Mouse (Mus musculus): Measurements from ENCODE around the gene 4931428L18Rik.

DNA sequence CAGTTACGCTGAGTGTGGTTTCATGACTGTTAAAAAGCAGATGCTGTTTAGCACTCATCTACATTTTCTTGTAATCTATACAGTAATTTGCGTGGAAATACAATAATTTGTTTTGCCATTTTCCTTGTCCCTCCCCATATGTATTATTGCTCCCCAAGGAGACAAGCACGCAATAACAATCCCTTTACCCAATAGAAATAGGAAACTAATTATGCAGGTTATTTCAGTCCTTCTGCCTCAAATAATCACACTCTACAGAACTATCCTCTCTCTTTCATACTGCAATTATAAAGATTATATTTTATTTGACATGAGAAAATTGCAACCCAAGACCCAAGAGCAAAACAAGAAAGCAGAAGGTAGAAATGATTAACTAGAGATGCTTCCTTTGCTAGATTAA, 25.5 kb downstream of the 4931428L18Rik start:
- TF ChIP-seq CTCF (IDR thresholded peaks at IDR 0.05; ENCODE audit: control insufficient read depth, insufficient read depth, insufficient read length) (no peak), MYOD1 (IDR thresholded peaks at IDR 0.05; ENCODE audit: control insufficient read depth, insufficient read length, low read depth) (no peak), USF1 (IDR thresholded peaks at IDR 0.05; ENCODE audit: low read depth) (no peak), MAX (IDR thresholded peaks at IDR 0.05) (no peak), CEBPB (IDR thresholded peaks at IDR 0.05; ENCODE audit: low read depth) (no peak), MYOG (IDR thresholded peaks at IDR 0.05; ENCODE audit: control insufficient read depth, extremely low read depth, insufficient read length) (no peak), FOSL1 (IDR thresholded peaks at IDR 0.05; ENCODE audit: insufficient read depth, low read length, poor library complexity, severe bottlenecking) (no peak)

Data from C2C12 (cell line).